Mouse (Mus musculus) cortical plate, adult 2 months (tissue): ENCODE measurements at regions not wholly inside any gene's neighbourhood (a gene's known extent, or its start where the extent isn't known, plus 50 kb on each side); places are given as distances from the start of the nearest gene placed in this dataset.

ENCODE experiments used
- H3K27ac ChIP-seq: fragments of 200-500 bp; 2 replicates; pipeline ENCODE4 v1.5.1; 2012; ENCODE audit warnings: low read length, control low read depth, inconsistent platforms; ENCODE audit not compliant: insufficient read depth
- H3K4me1 ChIP-seq: fragments of 200-500 bp; 2 replicates; pipeline ENCODE4 v1.6.1; 2011; ENCODE audit warnings: low read length; ENCODE audit not compliant: control insufficient read depth, insufficient read depth
- H3K4me3 ChIP-seq: fragments of 200-500 bp; 2 replicates; pipeline ENCODE4 v1.5.1; 2011; ENCODE audit warnings: mild to moderate bottlenecking, low read length, control low read depth; ENCODE audit not compliant: insufficient read depth
- CTCF ChIP-seq: fragments of 200-500 bp; IDR thresholded peaks from 2 replicates; pipeline ENCODE4 v1.5.1; 2011; ENCODE audit warnings: mild to moderate bottlenecking, control low read depth, low read length; ENCODE audit not compliant: insufficient read depth; ENCODE audit errors: extremely low read depth
- POLR2A ChIP-seq: fragments of 200-500 bp; IDR thresholded peaks from 2 replicates; pipeline ENCODE4 v1.6.1; 2011; ENCODE audit warnings: mild to moderate bottlenecking, low read length, control low read depth; ENCODE audit not compliant: insufficient read depth; ENCODE audit errors: extremely low read depth

DNA sequence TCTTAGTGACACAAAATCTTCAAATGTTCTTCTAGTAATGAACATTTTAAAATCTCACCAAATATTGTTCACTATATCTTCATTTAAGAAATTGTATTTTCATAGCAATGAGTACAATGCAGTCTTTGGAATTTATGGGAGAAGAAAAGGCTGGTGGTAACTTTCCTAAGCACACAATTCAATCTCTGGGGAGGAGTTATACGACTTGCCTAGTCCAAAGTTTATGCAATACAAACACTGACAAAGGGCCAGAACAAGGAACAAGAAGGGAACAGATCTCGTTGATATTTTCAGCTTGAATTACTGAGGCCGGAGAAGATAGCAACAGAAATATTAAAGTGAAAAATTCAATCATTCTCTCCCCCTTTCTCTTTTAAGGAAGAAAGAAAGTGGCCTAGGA is 449.2 kb upstream of the Cited2 start:
- H3K4me3 ChIP-seq = no peak overlapping the region
- no peak overlapping the region for H3K27ac ChIP-seq
- no peaks in the 10 kb centered on the region for H3K4me1 ChIP-seq
- no peak for TF ChIP-seq POLR2A
- no peak for TF ChIP-seq CTCF

GRCm38 (mm10) chr10:17275214-17275613 is 447.8 kb upstream of the Cited2 start:
- Histone ChIP-seq H3K4me1 (no peaks in the 10 kb centered on the region), H3K27ac (no peak overlapping the region), H3K4me3 (no peak overlapping the region)
- TF ChIP-seq POLR2A (no peak), CTCF (no peak)

GRCm38 (mm10) chr10:17277911-17278310 is 445.1 kb upstream of the Cited2 start:
- H3K4me3 ChIP-seq = no peak overlapping the region
- no peak overlapping the region for H3K27ac ChIP-seq
- no peak for TF ChIP-seq CTCF
- no peak for TF ChIP-seq POLR2A
- no peaks in the 10 kb centered on the region for H3K4me1 ChIP-seq

- no peak overlapping the region for H3K27ac ChIP-seq
- TF ChIP-seq POLR2A (no peak), CTCF (no peak)
- H3K4me1 ChIP-seq = no peaks in the 10 kb centered on the region
- H3K4me3 ChIP-seq = no peak overlapping the region
These were observed 438.2 kb upstream of the Cited2 start for GRCm38 (mm10) chr10:17284858-17285257.

GRCm38 (mm10) chr10:17287141-17287540 is 435.9 kb upstream of the Cited2 start:
- H3K4me3 ChIP-seq = no peak overlapping the region
- no peak overlapping the region for H3K27ac ChIP-seq
- H3K4me1 ChIP-seq = no peaks in the 10 kb centered on the region
- TF ChIP-seq POLR2A (no peak), CTCF (no peak)

GRCm38 (mm10) chr10:17288231-17288630 is 434.8 kb upstream of the Cited2 start:
- H3K4me1 ChIP-seq = no peaks in the 10 kb centered on the region
- no peak overlapping the region for H3K4me3 ChIP-seq
- H3K27ac ChIP-seq = no peak overlapping the region
- no peak for TF ChIP-seq CTCF
- TF ChIP-seq POLR2A = no peak

- Histone ChIP-seq H3K4me1 (no peaks in the 10 kb centered on the region), H3K27ac (no peak overlapping the region), H3K4me3 (no peak overlapping the region)
- TF ChIP-seq CTCF (no peak), POLR2A (no peak)
These were observed 430.7 kb upstream of the Cited2 start for GRCm38 (mm10) chr10:17292331-17292730.

DNA sequence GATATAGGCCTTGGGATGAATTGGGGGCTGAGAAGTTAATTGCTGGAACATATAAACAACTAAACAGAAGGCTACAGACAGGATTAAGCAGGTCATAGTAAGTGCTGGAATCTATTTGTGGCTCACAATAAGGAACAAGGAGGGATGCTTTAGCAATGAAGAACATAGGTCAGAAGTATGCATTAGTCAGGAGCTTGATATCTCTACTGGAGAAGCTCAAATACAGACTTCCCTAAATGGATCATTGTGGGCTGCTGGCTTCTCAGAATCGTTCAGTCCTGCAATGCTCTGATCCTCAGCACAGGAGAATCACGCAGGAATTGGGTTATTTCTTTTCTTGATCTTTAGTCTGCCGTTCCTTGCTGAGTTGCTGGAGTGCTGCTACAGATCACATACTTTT is 428.6 kb upstream of the Cited2 start:
- TF ChIP-seq POLR2A = no peak
- no peaks in the 10 kb centered on the region for H3K4me1 ChIP-seq
- H3K27ac ChIP-seq = no peak overlapping the region
- H3K4me3 ChIP-seq = no peak overlapping the region

DNA sequence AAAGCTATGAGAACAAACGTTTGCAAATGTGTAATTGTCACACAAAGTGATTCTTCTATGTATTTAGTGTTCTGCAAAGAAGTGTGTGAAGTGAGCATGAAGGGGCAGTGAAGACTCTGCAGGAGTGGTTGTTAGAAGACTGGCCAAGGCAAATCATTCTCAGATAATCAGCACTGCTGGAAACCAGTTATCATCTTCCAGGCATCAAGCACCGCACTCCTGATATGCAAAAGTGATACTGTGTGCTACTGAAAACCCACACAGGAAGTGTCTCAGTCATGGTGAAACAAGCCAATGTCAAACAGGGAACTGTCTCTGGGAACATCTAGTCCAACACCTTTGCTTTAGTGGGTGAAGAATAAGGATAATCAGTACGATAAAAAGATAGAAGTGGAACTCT is 427.9 kb upstream of the Cited2 start:
- Histone ChIP-seq H3K27ac (no peak overlapping the region), H3K4me3 (no peak overlapping the region)
- TF ChIP-seq POLR2A (no peak), CTCF (no peak)

DNA sequence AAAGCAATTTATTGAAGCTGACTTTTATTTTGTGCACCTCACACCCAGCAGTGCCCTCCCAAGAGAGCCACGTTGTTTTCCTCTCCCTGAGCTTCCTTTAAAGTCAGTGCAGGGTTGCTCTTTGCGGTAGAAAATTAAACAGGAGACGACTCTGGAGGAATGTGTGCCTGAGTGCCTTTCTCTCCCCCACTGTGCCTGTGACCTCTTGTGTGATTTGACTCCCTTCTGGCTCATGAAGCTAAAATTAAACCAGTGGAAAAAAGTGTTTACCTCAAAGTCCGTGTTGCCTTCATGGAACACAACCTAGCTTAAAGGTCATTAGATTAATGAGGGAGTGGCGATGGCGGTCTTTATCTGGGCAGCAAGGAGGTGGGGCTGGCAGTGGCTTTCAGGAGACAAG is 423.4 kb upstream of the Cited2 start:
- no peak overlapping the region for H3K4me3 ChIP-seq
- no peak overlapping the region for H3K27ac ChIP-seq
- H3K4me1 ChIP-seq = no peaks in the 10 kb centered on the region
- no peak for TF ChIP-seq CTCF
- no peak for TF ChIP-seq POLR2A

More for the DNA sequence above, 427.9 kb upstream of the Cited2 start:
- H3K4me1 ChIP-seq = no peaks in the 10 kb centered on the region

- Histone ChIP-seq H3K4me1 (peaks cover 2% of the 10 kb centered on the region; the same call in 1 of the 2 replicates), H3K27ac (no peak overlapping the region), H3K4me3 (no peak overlapping the region)
- TF ChIP-seq CTCF (no peak), POLR2A (no peak)
These were observed 396.3 kb upstream of the Cited2 start for GRCm38 (mm10) chr10:17326724-17327123.
